Mouse (Mus musculus) retina, adult 2 months (tissue): ENCODE measurements around the gene Mob3b.

Source experiments
- DNase-seq: peaks from one replicate; pipeline ENCODE4 v3.0.0-alpha.2; 2012; ENCODE audit warnings: low read depth, low spot score

Mob3b gene

DNA sequence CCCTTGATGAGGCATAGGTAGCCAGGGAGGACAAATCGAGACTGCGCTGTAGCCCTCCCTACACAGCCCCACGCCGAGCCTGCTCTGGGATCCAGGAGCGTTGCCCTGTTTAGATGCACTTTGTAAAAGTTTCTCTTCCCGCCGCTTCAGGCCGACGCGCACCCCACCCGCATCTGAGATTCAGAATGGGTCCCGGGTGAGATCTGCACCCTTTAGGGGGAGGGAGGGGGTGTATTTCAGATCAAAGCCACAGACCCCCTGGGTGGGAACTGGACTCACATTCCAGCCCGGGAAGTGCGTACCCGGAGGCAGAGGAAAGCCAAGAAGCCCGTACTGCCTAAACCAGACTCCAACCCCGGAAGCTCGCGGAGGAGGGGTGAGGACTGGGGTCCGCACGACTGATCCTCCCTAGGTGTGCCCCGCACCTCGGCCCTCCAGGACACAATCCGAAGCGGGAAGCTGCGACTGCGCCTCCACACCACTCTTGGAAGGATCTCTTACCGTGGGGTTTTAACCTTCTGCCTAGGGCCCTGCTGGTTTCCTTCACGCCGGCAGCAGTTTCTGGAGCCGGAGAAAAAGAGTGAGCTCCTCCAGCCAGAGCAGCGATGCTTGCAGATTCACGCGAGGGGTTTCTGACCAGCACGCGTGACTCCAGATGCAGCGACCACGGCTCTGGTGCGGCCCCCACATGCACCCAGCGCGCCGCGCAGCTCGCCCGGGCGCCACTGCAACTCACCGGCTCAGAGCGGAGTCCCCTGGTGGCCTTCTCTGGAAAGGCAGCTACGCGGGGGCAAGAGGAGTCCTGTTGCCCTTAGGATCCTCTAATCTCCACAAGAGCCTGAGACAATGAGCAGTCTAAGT lies at the start of gene Mob3b:
TSS of gene Mob3b (minus strand) at position 734 of the 861 bp plus-strand sequence.
- peak; percentile 20 for DNase-seq

DNA sequence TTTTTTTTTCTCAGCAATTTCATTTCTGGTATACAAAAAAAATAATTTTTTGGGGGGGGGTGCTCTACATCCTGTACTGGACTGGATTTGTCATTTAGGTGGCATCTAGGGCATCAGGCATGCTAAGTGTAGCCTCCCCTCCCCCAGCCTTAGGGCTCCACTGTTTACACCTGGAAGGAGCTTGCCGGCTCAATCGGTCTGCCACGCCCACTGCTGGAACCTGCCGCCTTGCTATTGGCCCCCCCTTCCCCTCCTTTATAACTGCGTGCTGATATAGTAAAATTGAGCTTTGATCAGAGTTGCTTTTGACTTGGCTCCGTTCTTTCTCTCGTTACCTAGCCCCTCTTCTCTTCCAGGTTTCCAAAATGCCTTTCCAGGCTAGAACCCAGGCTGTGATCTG lies 47.4 kb upstream of the Mob3b start:
- no peak for DNase-seq

DNA sequence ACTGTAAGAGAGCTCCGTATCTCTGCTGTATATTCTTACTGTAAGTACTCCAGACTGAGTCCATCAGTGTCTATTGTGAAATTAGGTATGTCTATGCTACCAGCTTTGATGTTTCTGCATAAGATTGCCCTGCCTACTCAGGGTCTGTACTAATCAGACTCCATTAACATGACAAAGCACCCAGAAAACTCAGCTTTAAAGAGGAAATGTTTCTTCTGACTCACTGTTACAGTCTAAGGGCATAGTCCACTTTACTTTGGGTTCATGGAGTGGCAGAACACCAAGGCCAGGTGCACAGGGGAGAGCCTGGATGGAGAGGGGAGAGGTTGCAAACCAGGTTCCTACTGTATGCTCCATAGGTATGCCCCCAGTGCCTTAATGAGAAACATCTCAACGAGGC lies 46.4 kb upstream of the Mob3b start:
- DNase-seq, result no peak

DNA sequence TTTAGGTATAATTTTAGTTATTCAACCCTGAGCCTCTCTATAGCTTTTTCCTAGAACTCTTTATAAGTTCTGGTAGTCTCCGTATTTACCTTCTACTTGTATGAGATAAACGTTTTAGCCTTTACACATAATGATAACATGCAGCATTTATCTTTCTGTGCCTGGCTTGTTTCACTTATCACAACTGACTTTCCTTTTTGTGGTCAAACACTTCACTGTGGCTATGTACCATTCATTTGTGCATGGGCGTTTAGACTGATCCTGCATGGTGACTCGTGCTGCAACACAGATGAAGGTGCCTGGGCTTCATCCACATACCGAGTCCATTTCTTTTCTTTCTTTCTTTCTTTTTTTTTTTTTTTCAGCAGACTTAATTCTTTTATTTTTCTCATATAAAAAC lies 44.4 kb upstream of the Mob3b start:
- DNase-seq, result no peak

DNA sequence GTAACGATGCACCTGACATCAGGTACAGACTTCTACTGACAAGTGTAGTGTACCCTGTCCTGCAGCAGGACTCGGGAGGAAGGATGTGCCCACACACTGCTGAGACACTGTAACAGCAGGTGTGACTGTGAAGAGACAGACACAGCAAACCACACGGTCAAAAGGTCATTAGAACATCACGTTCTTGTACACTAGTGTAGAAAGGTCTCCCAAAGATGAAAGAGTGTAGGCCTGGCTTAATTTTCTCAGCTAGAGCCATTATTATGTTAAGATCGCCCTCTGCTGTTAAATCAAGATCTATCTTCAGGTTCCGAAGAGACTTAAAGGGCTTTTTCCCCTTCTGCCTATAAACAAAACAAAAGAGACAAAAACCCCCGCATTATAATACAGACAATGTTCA lies 35.4 kb upstream of the Mob3b start:
- DNase-seq, result no peak

DNA sequence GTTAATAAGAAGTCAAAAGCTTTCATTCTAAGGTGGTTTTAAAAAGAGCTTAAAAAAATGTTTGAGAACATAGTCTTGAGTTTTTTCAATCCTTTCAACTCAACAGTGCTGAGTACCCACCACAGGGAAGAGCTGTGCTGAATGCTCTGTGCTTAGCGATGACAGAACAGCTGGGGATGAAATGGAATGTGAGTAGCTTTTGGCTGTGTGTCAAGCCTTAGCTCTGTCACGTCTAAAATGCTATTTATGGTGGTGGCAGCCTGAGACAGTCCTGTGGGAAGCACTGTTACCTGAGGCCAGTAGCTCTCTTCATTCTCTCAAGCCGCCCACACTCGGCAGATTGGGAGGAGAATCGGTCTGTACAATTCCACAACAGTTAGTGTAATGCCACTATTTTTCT lies 32.5 kb upstream of the Mob3b start:
- no peak for DNase-seq

DNA sequence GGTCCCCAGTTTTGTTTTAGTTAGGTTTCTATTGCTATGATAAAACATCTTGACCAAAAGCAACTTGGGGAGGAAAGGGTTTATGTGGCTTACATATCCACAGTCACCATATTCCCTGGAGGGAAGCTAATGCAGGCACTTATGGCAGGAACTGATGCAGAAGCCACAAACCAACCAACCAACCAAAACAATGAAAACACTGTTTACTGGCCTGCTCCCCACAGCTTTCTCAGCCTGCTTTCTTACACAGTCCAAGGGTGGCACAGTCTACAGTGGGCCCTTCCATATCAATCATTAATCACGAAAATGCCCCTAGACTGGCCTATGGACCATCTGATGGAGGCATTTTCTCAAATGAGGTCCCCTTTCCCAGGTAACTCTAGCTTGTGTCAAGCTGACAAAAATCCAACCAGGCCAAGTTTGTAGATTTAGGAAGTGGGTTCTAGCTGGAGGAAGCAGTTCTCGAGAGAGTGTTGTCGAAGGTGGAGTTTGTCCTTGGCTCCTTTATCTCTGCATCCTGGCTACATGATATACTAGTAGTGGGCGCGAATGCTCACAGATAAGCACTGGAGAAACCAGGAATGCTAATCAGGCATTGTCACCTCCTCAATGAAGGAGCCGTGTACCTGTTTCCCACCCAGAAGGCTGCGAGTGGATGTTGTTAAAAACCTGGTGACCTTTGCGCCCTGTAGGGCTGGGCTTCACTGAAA lies 30.5 kb upstream of the Mob3b start:
- no peak for DNase-seq

DNA sequence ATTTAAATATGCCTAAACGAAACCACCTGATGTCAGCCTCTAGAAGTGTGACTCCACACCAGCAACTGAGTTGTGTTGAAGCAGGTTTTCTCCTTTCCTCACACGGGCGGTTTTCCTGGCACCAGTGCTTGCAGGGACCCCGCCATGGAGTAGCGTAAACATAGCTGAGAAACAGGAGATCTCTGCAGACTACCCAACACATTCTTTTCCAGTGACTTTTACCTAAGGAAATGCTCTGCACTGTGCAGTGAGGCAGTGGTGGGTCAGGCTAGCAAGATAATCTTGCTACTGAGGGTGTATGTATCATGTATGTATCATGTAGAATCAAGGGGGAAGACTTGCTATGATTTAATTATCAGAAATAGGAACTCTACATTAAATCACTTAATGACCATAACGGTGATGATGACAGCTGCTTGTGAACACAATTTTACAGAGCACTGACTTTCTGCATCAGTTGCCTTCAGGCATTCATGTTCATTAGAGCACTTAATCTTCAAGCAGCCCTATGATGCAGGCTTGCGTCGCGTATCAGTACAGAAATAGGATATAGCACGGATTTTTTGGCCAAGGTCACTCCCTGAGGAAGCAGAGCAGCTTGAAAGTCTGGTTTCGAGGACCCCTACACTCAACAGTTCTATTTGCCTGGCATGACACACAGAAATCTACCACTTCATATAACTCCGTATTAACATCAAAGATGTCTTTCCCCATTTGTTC lies 20.8 kb upstream of the Mob3b start:
- DNase-seq, result no peak

DNA sequence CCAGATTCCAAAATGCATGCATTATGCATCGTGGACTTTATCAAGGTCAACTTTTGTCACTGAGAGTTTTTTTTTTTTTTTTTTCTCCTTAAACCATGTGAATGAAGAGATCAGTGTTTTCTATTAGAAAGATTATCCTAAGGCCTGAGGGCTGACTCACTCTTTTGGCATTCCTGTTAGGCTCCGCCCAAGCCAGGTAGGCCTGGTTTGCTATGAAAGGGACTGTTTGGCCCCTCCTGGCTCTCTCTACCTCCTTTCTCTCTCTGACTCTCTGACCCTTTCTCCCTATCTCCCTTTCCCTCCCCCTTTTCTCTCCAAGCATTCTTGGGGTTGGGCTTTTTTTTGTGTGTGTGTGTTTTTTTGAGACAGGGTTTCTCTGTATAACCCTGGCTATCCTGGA lies 18.3 kb upstream of the Mob3b start:
- no peak for DNase-seq

DNA sequence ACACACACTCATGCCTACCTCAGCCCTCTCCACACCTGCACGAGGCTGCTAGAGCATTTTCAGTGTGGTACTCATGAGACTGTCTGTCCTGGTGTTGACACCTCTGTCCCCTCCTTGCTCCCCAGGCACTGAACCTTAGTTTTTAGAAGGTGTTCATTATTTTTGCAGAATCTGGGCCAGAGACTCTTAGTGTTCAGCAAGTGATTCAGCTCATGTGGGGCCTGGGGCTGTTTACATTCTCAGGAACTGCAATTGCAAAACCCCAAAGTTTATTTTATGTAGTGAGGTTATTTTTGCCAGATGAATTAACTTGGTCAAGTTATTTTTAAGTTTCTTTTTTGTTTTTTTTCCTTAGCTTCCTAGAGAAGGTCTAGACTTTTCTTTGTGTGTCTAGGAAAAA lies 16.3 kb upstream of the Mob3b start:
- no peak for DNase-seq

DNA sequence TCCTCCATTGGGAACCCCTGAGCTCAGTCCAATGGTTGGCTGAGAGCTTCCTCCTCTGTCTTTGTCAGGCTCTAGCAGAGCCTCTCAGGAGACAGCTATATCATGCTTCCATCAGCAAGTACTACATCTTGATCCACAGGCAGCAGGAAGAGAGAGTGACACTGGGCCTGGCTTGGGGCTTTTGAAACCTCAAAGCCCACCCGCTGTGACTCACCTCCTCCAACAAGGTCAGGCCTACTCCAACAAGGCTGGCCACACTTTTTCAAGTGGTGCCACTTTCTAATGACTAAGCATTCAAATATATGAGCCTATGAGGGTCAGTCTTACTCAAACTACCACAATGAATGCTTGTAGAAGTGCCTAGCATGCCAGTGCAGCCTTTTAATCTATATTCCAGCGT lies 15.2 kb upstream of the Mob3b start:
- no peak for DNase-seq

DNA sequence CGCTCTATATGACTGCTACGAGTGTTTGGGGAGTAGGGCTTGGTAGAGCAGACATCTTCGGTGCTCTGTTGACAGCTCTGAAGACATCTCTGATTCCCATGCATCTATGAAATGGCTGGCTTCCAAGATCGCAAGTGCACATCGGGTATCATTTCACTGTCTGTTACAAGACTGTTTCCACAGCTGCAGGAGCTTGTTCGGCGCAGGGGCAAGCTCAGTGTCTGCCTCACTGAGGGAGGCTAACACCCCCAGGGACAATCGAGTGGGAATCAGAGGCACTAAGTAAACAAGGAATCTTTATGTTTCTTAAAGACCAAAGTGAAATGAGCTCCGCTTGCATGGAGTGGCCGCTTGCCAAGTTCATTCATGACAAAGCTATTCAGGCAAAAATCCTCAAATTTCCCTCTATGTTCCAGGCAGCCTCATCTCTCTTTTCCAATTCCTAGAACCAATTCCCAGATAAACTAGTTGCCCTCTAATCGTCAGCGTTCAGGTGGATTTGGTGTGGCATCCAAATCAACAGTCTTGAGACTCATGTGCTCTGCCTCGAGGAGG lies 12.4 kb upstream of the Mob3b start:
- DNase-seq, result no peak

DNA sequence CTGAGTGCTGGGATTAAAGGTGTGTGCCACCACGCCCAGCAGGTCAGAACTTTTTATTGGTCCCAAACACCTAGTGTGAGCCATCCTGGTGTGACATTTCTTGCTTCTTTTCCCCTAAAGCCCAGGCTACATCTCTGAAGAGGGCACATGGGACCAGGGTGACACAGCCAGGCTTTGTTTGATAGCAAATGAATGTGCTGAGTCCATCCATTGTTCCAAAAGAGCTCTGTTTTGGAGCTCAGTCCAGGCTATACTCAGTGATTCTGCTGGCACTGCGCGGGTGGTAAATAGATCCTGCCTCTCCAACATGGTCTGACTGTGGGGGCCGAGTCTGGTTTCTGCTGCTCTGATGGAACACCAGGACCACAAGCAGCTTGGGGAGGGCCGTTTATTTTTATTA lies 10.6 kb upstream of the Mob3b start:
- no peak for DNase-seq

DNA sequence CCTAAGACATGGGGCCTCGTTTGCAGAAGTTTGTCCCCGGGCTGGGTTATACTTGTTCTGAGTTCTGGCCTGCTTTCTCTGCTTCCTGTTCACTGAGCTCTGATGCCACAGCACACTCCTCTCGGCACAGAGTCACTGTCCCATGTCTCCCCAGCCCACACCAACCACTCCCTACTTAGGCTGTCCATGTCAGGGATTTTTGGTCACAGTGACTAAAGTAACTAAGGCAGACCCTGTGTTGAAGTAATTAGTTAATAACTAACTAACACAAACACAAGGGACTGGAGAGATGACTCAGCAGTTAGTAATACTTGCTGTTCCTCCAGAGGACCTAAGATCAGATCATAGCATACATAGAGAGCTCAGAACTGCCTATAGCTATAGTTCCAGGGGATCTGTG lies 8.7 kb upstream of the Mob3b start:
- DNase-seq, result no peak

DNA sequence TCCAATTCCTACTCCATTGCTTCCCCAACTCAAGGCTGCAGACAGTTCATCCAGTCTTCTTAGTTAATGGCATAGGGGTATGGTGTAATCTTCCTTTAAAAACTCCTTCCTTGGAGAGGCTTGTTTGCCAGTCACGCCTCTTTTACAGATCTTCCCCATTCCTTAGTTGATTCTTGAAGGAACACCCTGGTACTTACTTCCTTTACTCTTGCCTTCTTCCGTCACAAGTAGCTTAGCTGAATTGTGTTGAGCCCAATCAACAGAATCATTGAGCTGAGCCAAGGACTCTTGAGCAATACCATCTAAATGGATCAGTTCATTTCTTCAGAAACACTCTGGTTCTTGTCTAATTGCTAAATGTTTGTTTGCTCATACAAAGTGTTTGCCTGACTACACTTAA lies 8.0 kb upstream of the Mob3b start:
- no peak for DNase-seq

DNA sequence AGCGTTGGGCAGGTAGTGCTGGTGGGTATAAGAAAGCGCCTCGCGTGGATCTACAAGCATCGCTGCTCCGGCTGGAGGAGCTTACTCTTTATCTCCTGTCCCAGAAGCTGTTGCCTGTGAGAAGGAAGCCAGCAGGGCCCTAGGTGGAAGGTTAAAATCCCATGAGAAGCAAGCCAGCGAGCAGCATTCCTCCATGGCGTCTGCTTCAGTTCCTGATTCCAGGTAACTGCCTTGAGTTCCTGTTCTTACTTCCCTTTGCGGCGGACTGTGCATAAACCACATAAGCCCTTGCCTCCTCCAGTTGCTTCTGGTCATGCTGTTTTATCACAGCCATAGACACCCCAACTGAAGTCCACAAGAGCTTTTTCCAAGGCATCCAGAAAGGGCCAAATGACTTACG lies 531 bp upstream of the Mob3b start:
- DNase-seq, result no peak

DNA sequence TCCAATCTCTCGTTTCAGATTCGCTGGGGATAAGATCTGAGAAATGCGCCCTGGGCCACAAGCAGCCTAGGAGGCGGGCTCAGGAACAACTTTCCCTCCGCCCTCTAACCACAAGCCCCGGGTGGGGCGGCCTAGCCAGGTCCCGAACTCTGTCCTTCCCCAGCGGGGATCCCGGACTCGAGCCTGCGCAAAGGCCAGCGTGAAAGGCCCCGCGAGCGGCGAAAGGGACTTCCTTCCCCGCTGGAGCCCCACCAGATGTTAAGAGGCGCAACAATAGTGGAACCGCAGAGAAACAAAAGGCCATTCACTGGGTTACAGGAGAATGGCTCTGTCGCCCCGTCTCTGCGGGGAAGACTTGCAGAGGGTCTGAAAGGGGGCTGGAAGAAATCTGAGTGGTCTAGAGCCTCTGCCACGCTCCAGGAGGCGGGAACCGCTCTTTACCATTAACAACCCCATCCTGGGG lies 1.1 kb downstream of the Mob3b start:
- DNase-seq, result no peak

DNA sequence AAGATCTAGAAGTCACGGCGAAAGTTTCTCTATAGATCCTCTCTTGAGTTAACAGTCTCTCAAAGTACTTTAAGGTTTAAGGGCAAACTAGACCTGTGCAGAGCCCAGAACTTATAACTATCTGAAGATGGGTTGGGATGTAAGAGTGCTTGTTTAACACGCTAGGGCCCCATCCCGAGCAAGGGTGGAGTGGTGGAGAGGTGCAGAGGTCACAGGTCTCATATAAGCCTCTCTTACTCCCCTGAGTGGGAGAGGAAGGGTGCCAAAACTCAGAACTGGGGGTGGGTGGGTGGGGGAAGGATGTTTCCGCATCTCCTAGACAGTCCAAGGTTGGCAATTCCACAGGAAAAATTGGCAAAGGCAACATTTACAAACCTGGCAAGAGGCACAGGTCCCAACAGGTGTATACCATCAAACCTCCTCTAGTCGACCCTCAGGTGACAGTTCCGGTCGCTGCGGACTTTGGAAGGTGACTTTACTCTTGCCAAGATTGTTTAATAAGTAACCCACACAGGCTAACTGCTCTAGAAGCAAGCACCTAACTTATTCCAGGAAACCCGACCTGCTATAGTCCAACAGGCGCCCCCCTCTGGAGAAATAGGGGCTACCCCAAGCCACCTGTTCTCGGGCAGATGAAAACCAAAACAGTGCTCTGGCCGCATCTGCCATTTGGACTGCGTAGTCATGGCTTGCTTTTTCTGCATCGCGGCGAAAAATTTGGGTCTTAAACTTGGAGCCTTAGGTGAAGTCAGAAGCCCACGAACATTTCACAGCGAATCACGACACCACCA lies 2.0 kb downstream of the Mob3b start:
- no peak for DNase-seq

DNA sequence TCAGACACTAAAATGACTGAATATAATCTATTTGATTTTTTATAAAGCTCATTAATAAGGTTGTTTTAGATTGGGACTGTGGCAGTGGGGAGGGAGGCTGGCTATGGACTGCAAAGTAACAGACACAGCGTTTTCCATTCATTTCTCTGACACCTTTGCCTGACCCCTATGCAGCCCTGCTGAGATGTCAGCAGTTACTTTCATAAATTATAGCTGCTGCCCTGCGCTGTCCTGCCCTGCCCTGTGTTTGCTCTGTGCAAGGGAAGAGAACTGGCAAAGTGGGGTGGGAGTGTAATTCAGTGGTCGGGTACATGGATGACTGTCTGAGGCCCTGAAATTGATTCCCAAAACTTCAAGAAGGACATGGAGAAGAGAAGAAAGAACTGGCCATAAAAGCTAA lies 3.2 kb downstream of the Mob3b start:
- DNase-seq, result no peak

DNA sequence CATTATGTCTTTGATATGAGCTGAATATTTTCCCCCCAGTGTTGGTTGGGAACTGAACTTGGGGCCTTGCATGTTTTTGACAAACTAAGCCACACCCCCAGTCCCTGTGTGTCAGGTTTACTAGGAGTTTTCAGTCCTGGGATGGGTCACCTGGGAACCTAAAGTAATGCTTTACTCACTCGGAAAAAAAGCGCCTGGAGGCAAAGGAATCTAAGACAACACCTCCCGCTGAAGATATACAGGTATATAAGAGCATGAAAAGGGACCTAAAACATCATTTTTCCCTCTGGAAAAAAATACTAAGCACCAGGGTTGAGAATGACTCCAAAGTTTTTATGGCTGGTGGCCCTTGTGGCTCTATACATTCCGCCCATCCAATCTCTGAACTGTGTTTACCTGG lies 5.5 kb downstream of the Mob3b start, which contains the start of gene Ifnk:
TSS of gene Ifnk (plus strand) at position 301 of the 400 bp plus-strand sequence.
- DNase-seq, result no peak

DNA sequence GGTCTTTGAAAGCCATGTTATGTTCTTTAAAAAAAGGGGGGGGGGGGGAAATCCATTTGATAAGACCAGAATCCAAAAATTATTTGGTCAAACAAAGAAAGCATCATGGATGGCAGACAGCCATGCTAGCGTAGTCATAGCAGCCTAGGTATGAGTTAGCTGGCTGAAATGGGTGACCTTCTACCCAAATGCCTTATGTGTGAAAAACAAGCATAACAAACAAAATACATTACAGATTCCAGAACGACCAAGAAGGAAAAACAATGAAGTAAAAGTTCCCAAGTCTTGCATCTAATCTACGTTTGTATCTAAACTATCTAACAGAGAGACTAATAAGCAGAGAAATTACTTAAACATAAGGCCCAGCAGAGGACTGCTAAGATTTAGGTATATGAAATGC lies 6.6 kb downstream of the Mob3b start:
- DNase-seq, result no peak
